Mouse (Mus musculus) kidney, postnatal 25 days (tissue): ENCODE data around the gene Gm20388.
A peak's percentile ranks its signal among the peaks of the same experiment; 100 is the strongest.

Source experiments
- DNase-seq, 2 experiments: peaks; one replicate each; pipeline ENCODE4 v3.0.0; 2021; ENCODE audit warnings: mixed read lengths in 2 of 2

The Gm20388 gene

GRCm38 (mm10) chr8:120426105-120426504 is 515.5 kb downstream of the Gm20388 start:
- DNase-seq: no peak

GRCm38 (mm10) chr8:120426622-120427385 is 516.2 kb downstream of the Gm20388 start:
- peak; percentile 63 to 65 for DNase-seq

DNA sequence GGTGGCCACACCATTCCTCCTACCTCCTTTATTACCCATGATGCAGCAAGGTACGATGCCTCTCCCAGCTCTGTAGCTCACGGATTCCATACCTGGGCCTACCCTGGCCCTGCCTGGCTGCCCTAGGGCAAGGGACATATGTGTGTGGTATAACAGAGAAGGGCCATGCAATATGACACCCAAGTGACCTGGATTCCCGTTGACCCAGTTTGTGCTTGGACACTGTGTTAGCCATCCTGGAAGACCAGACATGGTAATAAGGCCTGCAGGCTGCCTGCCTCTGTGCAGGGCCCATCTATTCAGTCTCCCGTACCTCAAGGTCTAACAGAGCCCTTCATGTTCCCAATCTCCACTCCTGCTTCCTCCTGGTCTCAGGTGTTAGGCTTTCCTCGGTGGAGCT is 517.9 kb downstream of the Gm20388 start:
- DNase-seq: no peak

DNA sequence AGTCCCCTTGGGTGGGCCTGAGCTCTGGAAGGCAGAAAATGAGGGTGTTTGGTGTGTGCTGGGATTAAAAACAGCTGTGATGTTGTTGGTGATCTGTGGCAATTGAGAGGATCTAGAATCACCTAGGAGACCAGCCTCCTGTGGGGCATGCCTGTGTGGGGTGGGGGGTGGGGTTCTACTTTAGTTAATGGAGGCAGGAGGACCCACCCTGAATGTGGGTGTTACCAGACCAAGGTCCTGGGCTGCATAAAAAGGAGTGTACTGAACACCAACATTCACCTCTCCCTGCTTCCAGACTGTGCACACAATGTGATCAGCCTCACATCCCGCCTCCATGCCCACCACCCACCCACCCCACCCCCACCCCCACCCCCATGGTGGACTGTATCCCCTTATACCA is 518.5 kb downstream of the Gm20388 start:
- no peak for DNase-seq

GRCm38 (mm10) chr8:120431042-120431441 is 520.4 kb downstream of the Gm20388 start:
- no peak for DNase-seq

DNA sequence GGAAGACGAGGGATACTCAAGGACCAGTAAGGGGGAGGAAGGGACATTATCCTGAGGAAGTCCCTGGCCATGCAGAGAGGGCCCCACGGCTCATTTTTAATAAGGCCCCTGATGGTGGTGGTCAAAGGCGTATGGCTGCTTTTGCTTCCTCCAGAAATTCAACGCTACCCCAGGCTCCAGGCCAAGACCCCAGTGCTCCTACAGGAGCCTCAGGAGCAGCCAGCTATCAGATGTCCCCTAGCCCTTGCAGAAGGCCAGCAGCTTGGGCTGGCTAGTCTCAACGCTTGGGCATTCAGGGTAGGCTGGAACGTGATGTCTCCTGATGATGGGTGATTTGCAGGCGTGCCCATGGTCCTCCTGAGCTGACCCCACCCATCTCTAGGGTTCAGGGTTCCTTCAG is 521.8 kb downstream of the Gm20388 start:
- no peak for DNase-seq

DNA sequence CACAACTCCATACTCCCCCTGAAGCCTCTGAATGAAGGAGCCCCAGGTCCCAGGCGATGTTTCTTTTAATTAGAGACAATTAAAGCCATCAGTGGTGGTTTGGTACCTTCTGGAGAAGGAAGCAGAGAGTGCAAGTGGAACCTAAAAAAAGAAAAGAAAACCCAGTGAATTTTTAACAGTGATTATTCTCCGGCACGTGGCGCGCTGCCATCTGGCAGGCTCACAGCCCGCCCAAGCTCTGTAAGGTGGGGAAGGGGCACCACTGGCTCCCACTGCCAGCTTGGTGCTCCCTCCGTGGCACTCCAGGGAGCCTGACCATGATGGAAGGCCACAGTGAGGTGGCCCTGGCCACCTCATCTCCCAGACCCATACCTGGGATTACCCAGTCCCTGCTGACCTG is 522.5 kb downstream of the Gm20388 start:
- DNase-seq: peak in 1 of 2 experiments; percentile 23

DNA sequence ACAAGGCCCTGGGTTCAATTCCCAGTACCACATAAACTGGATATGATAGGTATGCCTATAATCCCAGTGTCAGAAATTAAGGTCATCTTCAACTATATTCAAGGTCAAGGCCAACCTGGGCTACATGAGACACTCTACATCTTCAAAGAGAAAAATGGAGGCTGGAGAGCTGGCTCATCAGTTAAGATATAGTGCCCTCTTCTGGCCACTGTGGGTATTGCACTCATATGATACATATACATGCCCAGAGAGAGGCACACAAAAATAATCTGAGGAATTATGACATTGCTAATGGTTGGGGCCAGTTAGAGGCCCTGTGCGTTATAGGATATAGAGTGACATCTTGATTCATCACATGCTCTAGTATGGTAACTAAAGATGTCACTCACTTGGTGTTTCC is 523.1 kb downstream of the Gm20388 start:
- DNase-seq: peak in 1 of 2 experiments; percentile 50

DNA sequence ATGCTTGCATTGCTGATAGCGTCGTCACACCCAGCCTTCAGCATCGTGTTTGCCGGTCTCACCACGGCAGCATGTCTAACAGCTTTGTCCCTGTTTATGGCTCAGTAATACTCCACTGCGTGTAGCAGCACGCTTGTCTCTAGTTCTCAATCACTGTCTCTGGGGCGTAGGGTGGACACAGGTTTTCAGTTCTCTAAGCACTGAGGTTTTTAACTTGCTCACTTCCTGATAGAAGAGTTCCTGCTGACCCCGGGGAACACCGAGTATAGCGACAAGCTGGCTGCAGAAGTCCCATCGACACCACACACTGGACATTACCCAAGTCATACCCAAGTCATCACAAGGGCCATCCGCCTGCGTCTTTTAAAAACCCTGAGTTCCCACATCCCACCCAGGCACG is 525.1 kb downstream of the Gm20388 start:
- DNase-seq: no peak

- DNase-seq: no peak
Measured at GRCm38 (mm10) chr8:120436491-120437030, 525.9 kb downstream of the Gm20388 start.

DNA sequence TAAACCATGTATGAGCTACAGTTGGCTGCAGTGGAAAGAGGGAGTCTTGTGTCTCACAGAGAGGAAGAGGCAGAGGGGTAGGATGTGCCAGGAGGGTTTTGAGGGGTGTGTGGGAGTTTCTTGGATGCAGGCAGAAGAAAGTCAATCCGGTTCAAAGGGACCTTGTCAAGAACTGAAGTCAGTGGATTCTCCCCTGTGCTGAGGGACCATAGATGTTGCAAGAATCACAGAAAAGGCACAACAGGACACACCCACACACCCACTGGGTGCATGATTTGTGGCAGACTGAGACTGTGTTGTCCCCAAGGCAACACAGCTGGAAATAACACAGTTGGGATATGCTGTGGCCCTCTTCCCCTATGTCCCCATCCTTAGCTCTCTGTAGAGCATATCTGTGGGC is 526.6 kb downstream of the Gm20388 start:
- no peak for DNase-seq

DNA sequence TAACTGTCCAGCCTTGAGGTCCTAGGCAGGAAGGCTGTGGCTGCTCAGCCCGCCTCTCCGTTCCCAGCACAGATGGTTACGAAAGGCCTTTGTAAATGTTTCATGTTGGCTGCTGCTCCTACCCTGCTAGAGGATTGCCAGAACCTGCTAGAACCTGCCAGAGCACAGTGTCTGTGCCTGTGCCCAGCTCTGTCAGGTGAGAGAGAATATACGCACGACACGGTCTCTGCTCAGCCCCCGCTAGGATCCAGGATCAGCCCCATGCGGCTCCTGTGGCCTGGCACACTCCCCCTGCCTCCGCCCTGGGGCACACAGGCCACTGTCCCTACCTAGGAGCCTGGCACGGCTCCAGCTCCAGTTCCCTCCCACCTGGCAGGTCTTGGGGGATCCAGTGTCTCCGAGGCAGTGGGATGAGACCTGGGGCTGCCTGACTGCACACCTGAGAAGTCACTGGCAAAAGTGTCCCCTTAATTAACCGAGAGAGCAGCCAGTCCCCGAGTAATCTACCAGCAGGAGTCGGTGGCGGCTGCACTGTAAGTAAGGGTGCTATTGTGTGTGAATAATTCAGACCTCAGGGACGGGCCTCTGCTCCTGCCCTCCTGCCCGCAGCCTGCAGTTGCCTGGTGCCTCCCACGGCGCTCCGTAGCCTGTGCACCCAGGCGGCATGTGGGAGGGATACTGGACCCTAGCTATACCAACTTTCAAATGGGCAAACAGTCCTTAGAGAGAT is 527.2 kb downstream of the Gm20388 start:
- peak; percentile 57 to 86 for DNase-seq

GRCm38 (mm10) chr8:120439309-120439708 is 528.7 kb downstream of the Gm20388 start:
- DNase-seq: no peak

- DNase-seq: no peak
Measured at GRCm38 (mm10) chr8:120440739-120441138, 530.1 kb downstream of the Gm20388 start.

DNA sequence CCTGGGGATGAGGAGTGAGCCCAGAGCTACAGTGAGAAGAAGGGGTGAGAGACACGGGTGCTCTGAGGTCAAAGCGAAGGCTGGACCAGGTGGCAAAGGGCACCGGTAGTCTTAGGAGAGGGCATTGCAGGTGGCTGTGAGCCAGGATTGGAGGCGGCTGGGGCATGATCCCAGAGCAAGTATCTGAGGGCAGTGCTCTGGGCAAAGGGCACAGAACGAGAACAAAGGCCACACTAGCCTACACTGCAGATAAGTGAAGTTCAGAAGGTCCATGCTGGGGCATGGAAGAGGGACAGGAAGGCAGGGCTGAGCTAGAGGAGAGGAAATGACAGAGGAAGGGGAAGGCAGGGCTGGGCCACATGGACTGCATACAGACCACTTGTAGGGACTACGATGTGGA is 531.0 kb downstream of the Gm20388 start:
- DNase-seq: peak; percentile 71 to 87

GRCm38 (mm10) chr8:120442306-120443003 is 531.8 kb downstream of the Gm20388 start:
- peak; percentile 35 to 71 for DNase-seq

DNA sequence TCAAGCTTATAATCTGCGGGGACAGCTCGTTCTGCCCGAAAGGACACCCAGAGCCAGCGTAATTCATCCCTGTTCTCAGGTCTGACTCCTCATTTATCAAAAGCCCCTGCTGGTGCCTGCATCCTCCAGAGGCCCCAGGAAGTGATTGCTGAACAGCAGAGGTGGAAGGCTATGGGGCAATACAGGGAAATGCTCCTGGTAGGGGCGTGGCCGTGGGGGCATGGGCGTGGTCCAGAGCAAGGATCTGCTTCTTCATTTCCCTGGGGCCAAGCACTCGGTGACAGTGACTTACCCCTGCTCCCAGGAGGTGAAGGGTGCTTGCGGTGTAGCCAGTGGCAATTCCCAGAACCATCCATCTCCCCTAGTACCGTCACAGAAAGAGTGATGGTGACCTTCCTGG is 534.6 kb downstream of the Gm20388 start:
- DNase-seq: no peak

DNA sequence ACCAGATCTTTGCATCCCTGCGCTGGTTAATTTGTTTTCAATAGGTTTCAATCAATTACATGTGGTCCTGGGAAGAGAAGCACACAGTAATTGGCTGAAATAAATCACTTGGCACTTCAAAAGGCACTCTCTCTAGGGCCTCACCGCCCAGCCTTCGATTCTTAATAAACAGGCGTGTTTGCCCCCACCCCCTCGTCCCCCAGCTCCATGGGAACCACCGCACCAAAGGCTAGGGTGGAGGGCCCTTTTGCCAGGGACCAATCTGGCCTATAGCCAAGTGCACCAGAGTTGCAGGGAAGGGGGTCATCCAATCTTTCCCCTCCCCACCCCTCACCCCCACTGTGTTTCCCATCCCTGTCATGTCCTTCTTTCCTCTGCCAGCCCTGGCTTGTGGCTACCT is 537.5 kb downstream of the Gm20388 start:
- DNase-seq: no peak

GRCm38 (mm10) chr8:120449139-120449538 is 538.5 kb downstream of the Gm20388 start:
- no peak for DNase-seq

DNA sequence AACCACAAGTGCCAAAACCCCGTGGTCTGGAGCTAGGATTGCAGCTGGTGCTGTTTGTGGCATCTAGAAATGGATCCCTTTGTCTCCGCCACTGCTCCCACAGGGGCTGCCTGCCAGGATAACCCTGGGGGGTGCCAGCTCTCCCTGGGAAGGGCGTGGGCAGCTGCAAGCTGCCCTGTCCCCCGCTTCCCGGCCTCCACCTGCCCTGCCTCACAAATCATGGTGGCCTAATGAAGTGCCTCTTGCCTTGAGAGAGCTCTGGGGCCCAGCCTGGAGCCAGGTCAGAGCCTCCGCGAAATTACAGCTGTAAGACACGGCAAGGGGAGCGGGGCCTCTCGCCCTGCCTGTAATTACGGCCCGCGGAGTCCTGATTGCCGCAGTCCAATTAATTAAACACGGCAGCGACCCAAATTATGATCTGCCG is 539.0 kb downstream of the Gm20388 start:
- DNase-seq: no peak

GRCm38 (mm10) chr8:120452111-120452510 is 541.5 kb downstream of the Gm20388 start:
- no peak for DNase-seq

GRCm38 (mm10) chr8:120454404-120454803 is 543.8 kb downstream of the Gm20388 start:
- no peak for DNase-seq

DNA sequence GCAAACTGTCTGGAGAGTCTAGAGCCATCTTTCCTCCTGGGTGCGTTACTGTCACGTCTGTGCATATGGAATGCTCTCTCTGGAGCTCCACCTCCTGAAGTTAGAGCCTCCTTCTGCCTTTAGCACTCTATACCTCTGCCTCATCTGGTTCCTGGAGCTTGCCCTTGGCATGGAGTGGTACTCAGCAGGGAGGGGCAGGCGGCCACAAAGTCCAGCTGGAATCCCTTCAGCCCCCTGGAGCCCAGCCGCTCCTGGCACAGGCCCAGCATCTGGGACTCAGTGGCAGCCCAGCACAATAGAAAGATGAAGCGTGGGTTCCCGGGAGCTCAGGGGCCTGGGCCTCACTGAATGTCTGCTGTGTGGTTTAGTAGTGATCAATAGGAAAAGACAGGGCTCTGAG is 549.7 kb downstream of the Gm20388 start:
- peak; percentile 51 to 78 for DNase-seq
